Mouse (Mus musculus): Measurements from ENCODE around the gene Zdhhc7.

Zdhhc7 gene

GRCm38 (mm10) chr8:120036578-120036977, 64.7 kb downstream of the Zdhhc7 start:
- no peak for DNase-seq (ENCODE audit: low spot score in 2 of 2)

GRCm38 (mm10) chr8:120036111-120036510, 65.2 kb downstream of the Zdhhc7 start:
- peak in 1 of 2 experiments; percentile 28 for DNase-seq (ENCODE audit: low spot score in 2 of 2)

GRCm38 (mm10) chr8:120034471-120034870, 66.8 kb downstream of the Zdhhc7 start:
- DNase-seq (ENCODE audit: low spot score in 2 of 2), result no peak

GRCm38 (mm10) chr8:120032549-120033208, 68.6 kb downstream of the Zdhhc7 start:
- DNase-seq (ENCODE audit: low spot score in 2 of 2), result no peak

Measured in urinary bladder, postnatal 36 days (tissue).